Mouse (Mus musculus): ENCODE measurements at regions not wholly inside any gene's neighbourhood (a gene's known extent, or its start where the extent isn't known, plus 50 kb on each side); places are given as distances from the start of the nearest gene placed in this dataset.

DNA sequence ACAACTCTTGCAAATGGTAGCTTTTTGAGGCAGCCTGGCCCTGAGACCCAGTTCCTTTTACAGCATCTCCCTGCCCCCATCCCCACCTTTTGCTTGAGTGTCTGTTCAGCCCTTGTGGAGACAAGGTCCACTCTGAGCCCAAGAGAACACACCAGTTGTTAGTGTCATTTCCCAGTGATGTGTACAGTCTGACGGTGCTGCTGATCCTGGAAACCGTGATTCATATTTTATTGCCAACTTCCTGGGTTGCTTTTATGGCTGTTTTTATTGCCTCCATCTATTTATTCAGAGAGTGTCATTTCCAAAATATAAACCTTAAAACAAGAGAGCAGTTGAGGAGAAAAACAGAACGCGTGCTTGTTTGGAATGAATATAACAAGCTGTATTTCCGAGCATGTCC lies 309.6 kb upstream of the Isl1 start:
- DNase-seq (ENCODE audit: low read depth) = no peak

DNA sequence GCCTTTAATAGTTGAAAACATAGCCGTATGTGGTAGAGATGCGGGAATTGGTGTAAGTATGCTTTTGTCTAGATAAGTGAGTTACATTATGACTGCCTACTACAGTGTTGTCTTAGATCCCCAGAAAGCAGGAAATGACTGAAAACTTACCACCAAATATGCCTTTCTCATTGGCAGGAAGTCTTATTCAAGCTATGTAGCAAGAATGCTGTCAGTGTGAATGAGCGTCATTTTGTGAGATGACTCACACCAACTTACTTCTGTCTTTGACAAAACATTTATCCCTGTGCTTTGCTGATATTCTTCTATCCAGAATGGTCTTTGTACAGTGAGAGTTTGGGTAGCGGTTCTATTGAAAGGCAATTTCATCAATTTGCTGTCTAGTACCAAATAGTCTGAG lies 286.9 kb upstream of the Isl1 start:
- peak; percentile 15 for DNase-seq (ENCODE audit: low read depth)

DNA sequence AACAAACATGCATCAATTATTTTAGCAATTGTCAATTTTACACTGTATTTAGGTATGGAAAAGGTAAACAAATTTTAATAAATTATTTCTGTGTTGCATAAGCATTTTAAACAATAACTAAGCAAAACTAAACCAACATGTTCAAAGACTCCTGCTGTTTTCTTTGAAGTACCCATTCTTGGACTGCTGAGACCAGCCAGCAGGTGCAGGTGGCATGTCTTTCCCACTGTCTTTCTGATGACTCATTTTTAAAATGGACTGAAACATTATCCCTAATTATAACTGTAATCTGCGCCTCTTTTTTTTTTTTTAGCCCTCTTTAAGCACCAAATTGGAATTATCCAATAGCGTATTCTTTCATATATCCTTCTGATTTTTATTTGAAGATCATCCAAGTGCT lies 286.0 kb upstream of the Isl1 start:
- DNase-seq (ENCODE audit: low read depth) = no peak

DNA sequence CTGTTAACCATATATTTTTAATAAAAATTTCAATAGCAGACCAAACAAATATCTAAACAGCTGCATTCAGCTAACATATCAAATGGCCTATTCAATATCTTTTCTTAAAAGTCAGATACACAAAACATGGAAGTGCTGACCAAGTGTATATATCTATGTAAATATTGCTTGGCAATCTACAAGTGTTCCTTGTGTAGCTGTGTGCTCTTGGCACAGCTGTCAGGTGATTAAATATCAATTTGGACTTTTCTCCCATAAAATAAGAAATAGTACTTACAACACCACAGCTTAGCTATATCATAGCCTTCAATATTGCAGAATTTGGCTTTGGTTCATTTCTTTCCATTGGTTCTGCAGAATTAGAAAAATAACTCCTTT lies 266.5 kb upstream of the Isl1 start:
- no peak for DNase-seq (ENCODE audit: low read depth)

DNA sequence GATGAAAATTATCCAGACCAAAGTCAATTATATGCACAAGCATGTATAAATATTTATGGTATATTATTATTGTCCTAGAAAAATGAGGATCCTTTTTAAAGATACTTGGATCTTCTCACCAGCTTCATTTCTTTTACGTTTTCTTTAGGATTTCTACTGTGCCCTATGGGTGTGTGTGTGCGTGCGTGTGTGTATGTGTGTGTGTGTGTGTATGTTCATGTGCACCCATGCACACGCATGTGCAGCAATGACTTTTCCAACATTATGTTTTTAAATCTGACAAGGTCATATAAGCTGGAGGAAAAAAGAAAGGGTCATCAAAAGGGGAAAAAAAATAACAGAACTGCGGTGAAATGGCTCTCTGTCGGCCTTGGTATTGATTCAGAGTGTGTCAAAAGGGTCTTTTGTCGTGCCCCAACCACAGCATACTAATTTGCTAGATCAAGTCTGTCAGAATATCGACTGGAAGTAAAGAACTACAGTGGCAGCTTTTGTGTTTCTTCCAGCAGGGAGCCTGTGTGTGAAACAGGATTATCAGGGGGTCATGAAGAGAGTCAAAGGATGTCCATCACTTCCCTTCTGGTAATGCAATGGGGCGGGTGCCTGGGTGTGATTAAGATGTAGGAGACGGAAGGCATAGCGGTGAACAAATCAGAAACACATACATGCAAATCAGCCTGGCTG lies 265.9 kb upstream of the Isl1 start:
- no peak for DNase-seq (ENCODE audit: low read depth)

DNA sequence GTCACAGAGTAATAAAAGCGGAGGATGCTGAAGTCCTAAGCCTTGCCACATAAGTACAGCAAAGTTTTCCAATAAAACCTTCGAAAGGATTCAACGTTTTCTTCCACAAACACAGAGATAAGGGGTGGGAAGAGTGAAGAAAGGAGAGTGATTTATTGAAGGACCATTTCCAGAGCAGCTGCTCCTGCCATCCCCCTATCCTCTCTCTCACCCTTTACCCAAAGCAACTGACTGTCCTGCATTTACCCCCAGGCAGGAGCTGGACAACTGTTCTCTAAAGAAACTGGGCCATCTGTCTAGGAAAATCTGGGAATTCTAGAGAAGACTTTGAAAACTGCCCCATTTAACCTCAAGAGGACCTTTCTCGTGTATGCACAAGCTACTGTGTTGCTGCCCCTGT lies 245.6 kb upstream of the Isl1 start:
- no peak for DNase-seq (ENCODE audit: low read depth)

DNA sequence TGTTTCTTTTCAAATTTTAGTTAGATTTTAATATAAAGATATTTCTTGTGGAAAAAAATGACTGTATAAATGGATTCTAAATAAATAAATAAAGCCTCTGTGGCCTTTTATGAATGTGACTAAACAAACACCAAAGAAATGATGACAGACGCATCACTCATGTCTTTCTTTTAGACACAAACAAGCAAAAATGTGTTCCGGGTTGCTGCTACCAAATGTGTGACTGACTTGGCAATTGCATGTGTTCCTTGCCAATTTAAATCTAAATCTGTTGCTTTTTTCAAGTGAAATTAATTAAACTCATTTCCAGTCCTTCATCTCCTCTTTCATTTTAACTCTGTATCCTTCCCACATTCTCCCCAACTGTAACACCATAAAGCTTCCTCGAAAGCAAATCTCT lies 225.7 kb upstream of the Isl1 start:
- no peak for DNase-seq (ENCODE audit: low read depth)

DNA sequence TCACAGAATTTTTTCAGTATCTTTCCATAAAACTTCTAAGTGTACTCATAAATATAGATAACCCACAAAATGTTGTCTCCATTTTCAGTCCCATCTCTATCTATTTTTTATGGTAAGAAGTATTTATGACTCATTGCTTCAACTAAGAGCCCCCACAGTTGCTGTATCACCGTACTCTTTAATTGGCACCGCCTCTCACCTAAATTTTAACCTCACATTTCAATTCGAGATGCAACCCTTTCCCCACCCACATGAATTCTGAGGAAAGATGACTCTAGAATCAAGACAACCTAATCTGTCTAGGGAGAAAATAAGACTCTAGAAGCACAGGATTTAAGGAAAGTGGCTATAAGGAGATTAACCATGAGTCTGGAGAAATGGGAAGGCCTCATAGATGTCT lies 223.7 kb upstream of the Isl1 start:
- no peak for DNase-seq (ENCODE audit: low read depth)

DNA sequence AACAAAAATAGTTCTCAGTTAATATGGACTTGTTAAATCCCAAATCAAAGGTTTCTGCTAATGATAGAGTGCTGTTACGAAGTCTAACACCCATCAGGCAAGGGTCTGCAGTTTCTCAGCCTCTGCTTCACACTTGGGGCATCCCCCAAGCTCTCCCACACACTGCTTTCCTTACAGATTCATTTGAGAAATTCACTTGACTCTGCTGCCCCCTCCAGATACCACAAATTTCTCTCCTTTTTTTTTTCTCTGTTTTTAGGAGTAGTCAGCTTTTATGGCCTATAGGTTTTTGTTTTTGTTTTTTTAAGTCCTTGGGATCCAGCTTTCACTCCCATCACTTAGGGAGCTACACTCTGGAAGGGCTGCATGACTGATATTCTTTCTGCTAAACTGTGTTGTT lies 218.8 kb upstream of the Isl1 start:
- peak; percentile 11 for DNase-seq (ENCODE audit: low read depth)

DNA sequence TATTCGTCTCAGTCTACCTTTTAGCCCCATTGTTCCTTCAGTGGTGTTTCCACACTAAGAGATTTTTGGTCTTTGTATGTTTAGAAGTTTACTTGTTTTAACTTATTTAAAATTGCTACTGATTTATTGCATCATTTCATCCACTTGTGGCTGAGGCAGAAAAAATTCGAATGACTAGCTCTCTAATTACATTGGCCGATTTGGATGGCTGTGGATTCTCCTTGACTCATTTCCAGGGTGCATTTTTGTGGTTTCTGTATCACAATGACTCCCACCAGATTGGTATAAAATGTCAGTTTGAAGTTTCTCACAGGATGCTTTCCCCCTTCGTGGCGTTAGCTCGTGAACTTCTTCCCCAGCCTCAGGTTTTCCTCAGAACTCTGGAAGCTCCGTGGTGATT lies 217.5 kb upstream of the Isl1 start:
- peak; percentile 58 for DNase-seq (ENCODE audit: low read depth)

DNA sequence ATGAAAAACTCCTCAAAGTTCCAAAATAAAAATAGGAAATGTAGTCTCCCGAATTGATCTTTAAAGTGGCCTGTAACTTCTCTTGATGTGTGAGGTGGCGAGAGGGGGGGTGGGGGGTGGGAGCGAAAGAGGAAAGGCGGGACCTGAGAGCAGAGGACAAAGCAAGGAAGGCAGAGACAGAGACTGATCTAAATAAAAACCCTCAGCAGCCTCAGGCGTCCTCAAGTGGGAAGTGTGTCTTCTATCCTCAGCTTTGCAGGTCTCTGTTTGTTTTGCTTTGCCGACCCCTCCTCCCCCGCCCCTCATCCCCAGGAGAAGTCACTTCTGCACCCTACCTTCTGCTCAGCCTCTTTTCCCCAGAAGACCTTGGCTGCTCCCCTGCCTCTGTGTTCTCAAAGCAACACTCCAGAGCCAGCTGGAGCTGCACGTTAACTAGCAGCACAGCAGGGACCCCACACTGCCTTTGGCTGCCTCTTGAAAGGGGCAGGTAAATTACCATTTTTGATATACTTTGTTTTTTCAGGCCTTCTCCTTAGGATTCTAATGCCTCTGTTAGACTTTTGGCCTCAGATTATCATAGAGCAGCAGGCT lies 214.3 kb upstream of the Isl1 start:
- no peak for DNase-seq (ENCODE audit: low read depth)

DNA sequence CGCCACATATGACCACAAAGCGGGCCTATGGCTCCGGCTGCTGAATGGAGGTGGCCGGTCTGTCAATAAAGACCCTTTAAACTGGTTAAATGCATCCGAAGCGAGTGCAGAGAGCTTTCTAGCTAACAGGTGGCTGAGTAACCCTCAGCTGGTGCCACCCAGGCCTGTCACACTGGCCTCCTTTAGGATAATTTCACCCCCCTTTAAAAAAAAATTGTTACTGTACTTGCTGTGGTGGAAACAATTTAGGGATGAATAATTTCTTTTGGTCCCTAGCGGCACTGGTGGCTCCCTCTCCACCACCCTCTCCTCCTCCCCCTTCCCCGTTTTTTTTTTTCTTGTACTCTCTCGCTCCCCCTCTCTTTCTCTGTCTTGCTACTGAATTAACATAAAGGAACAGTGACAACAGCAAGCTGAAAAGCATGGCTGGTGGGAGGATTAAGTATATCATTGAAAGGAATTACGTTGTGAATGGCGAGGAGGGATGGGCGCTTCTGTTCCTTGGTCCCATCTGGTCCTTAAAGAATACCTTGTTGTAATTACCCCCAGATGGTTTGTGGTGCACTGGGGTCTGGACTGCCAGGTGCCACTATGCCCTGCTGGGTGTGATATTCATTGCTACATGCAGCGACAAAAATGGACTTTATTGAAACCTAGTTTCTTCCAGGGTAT lies 205.3 kb upstream of the Isl1 start:
- DNase-seq (ENCODE audit: low read depth) = no peak

DNA sequence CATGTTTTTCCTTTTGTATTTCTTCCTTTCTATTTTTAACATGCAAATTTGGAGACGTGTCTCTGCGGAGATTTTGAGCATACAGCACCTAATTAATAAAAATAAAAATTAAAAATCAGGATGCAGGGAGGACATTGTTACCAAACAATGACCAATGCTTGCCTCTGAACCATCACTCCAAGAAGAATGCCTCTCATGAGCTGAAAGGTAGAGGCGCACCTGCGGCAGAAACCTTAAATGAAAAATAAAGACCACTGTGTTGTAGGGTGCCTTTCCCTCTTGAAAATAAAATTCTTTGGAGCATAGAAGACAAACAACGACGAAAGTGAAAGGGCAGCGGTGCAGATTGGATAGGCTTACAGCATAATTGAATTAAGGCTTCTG lies 204.8 kb upstream of the Isl1 start:
- no peak for DNase-seq (ENCODE audit: low read depth)

DNA sequence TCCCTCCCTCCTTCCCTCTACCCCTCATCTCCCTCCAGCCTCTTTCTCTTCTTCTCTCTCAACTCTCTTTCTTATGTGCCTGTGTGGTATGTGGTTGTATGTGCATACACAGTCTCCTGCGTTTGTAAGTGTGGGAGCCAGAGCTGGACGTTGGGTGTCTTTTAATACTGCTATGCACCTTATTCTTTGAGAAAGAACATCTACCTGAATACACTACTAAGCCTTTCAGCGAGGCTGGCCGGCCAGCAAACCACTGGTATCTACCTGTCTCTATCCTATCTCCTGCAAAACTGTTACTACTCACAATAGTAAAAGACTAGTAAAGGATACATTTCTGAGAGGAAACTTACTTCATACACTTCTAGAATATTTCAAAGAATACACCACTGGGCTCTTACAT lies 202.9 kb upstream of the Isl1 start:
- no peak for DNase-seq (ENCODE audit: low read depth)

DNA sequence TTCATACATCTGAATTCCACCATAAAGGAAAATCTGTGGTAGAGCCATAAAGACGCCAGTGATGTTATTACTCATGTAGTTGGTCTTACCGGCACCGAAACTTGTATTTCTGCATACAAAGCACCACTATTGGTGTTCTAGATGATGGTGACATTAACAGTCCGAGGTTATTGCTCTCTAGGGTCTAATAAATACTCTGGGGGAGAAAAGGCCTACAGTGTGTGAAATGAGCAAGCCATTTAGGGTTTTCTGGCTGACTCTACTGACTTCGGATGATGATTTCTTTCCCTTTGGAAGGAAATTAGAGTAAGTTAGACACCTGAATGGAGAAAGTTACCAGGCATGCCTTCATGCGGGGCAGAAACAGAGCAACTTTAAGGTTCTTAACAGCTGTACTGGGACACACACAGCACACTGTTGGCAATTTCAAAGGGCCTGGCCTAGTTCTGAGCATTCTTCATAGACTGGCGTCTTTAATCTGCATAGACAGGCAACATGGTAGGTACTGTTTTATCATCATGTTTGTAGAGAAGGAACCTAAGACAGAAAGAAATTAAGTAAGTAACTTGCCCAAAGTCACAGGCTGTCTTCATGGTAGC lies 198.8 kb upstream of the Isl1 start:
- no peak for DNase-seq (ENCODE audit: low read depth)

DNA sequence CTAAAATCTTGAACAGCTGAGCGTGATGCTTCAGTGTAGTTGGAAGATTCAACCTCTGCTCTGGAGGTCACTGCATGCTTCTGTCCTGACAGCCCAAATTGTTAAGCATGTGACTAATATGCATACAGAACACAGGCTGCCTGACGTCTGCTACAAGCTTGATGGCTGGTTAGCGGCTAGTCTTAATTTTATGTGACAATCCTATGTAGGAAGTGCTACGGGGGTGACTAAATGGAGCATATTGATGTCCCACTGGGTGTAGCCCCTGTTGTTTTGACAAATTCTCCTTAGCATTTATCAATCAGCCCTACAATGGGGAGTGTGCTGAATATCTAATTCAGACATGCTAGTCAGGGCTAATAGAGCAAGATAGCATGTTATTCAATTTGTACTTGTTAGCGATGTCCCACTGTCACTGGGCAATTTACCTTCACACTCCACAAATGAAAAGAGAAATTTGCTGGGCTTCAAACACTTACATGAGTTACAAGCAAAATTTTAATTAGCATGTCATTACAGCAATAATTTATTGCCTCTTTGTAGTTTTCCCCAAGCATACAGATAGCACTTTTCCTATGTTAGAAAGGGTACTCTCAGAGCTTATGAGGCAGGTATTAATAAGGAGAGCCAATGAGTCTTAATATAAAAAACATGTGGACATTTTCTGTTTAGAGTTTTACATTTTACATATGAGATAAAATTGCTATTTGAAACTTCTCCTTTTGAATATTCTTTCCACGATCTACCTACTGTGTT lies 188.3 kb upstream of the Isl1 start:
- no peak for DNase-seq (ENCODE audit: low read depth)

DNA sequence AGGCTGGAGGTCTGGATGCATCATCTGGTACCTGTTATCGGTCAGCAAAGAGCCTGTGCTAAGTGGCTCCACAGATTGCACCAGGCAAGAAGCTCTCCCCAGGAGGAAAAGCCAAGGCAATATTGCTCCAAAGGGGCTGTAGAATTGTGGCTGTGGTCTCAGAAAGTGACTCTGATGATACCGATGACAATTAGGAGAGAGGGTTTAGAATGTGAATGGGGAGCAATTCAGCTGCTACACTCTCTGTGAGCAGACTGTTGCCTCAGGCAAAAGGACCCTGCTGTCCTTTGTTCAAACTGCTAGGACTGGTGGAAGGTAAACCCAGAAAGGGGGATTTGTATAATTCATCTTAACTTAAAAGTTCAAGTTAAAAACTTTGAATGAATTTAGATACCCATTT lies 186.2 kb upstream of the Isl1 start:
- no peak for DNase-seq (ENCODE audit: low read depth)

DNA sequence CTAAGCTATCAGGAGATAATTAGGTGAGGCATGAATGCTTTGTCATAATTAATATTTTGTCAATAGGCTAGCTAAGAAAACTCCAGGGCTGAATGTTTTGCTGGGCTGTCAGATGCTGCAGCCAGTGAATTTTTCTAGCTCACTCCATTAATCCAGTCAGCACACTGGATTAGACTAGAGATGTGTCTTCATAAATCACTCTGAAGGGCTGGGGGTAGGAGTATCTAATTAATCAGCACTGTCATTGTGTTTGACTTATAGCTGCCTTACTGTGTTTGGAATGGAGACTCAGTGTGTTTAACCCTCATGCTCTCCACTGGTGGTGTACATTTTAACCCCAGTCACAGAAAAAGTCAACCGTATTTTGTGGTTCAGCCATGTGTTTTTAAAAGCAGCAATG lies 179.9 kb upstream of the Isl1 start:
- DNase-seq (ENCODE audit: low read depth) = no peak

DNA sequence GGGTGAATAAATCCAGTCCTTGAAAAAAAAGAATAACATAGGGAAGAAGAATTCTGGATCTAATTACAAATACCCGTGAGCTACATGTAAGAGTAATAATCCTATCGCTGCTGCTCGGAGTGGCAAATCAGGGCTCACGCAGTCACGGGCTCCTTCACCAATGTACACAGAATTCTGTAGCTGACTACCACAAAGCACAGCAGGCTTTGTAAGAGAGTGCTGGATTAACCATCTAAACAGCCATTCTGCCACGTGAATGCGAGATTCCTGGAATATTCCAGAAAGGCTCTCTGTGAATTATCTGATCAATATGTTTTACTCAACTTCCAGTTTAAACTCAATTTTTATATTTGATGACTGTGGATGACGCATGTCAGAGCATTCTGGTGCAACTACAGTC lies 165.1 kb upstream of the Isl1 start:
- no peak for DNase-seq (ENCODE audit: low read depth)

DNA sequence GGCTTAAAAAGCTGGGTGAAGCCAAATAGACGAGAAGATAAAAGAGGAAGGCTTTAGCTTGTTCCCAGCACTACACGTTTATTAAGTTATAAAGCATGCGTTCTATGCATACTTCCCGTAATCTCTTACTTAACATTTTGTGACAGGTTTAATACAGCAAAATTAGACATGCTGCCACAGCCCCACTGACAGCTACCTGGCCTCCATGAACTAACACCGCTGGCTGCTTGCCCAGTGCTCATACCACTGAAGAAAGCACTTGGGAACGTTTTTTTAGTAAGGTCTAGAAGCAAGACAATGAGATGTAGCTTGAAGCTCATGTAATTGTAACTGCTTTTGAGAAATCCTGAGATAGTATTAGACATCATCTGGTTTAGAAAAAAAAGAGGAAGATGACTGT lies 152.3 kb upstream of the Isl1 start:
- no peak for DNase-seq (ENCODE audit: low read depth)

DNA sequence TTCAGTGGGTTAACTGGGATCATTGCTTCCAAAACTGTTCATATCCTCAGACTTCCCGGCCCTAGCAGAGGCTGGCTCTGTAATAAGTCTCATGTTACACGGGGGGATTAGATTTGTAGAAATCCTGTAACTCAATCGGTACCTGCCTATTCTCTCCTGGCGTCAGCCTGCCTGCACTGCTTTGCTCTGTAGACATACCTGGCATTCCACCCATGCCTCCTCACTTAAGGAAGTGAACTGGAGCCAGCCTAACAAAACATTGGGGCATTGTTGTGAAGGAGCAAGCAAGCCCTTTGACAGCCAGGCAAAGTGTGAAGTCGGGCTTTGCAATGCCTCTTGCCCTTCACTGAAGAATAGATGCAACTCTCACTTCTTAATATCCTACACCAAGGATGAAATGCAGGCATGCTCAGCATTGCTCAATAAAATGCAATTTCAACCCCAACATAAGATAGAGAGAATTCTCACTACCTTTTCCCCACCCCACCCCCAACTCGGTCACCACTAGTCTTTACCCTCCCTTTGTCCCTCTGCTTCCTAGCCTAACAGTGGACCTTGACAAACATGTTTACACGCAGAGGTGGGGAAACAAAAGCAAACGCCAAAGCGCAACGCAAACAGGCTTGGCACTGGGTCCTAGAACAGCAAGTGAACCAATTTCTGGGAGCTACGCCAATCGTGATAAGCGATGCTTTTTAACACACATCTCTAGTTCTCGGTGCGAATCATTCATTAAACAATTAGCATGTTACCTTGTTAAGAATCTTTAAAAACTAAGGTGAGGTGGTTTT lies 133.9 kb upstream of the Isl1 start:
- DNase-seq (ENCODE audit: low read depth) = peak; percentile 6

DNA sequence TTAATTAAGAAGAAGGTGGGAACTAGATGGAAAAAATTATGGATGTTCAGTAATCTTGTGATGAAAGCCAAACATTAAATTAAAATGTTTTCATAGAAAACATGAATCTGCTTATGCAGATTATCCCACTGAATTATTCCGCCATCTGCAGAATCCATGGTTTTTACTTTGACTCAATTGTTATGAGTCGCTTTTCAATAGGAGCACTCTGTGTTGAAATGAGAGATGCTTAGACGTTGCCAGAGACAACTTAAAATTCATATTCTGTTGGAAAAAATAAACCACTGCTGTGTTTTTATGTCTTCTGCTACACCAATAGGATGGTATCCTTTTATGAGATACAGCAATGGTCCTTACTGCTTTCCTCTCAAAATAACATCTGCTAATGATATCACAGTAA lies 108.3 kb upstream of the Isl1 start:
- DNase-seq (ENCODE audit: low read depth) = no peak

Measured in NIH3T3 (cell line).